Mouse (Mus musculus): Measurements from ENCODE around the gene Rpl32.

DNA sequence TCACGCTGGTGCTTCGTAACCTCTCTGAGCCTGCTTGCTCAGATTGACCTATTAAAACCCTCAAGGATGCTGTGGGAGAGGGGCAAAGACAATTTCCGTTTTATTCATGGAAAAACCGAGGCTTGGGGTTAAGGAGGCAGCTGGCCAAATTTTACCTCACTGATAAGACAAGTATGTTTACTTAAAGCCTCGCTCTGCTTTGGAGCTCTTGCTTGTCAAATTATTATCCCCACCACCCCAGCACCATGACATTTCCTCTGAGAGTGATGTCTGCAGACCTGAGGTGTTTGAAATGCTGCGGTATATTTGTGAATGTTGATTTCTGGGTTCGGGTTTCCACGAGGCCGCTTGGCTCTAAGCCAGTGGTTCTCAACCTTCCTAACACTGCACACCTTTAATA, 32.2 kb downstream of the Rpl32 start:
- TF ChIP-seq CTCF (IDR thresholded peaks at IDR 0.05) (no peak), EP300 (IDR thresholded peaks at IDR 0.05) (no peak)
